Mouse (Mus musculus) forebrain, embryonic 16.5 days (tissue): ENCODE measurements around the gene Ano1. TPM values are rescaled to one million over a fixed set of nuclear protein-coding genes. Genes with fewer than 3 reads are reported as not detected.
A peak's percentile ranks its signal among the peaks of the same experiment; 100 is the strongest.

Experiments
- ATAC-seq: fragments of 200-750 bp; cut with Nextera tagmentation; 2 replicates; pipeline ENCODE4 v1.8.0; 2017; ENCODE audit warnings: mild to moderate bottlenecking, moderate library complexity
- H3K27ac ChIP-seq: fragments of 300-500 bp; sonication (generic); 2 replicates; pipeline ENCODE4 v1.5.1; 2014; ENCODE audit warnings: low read length, control low read depth
- H3K27me3 ChIP-seq: fragments of 300-500 bp; sonication (generic); replicated peaks from 2 replicates; pipeline ENCODE4 v1.6.1; 2014; ENCODE audit warnings: low read length; ENCODE audit not compliant: control insufficient read depth, insufficient read depth
- H3K36me3 ChIP-seq: fragments of 300-500 bp; sonication (generic); 2 replicates; pipeline ENCODE4 v1.6.1; 2014; ENCODE audit not compliant: control insufficient read depth, insufficient read depth
- H3K4me1 ChIP-seq: fragments of 300-500 bp; sonication (generic); replicated peaks from 2 replicates; pipeline ENCODE4 v1.6.1; 2014; ENCODE audit warnings: low read length; ENCODE audit not compliant: control insufficient read depth, insufficient read depth
- H3K4me2 ChIP-seq: fragments of 300-500 bp; sonication (generic); 2 replicates; pipeline ENCODE4 v1.6.1; 2014; ENCODE audit warnings: mild to moderate bottlenecking, low read length, control low read depth
- H3K4me3 ChIP-seq: fragments of 300-500 bp; sonication (generic); replicated peaks from 2 replicates; pipeline ENCODE4 v1.5.1; 2014; ENCODE audit warnings: mild to moderate bottlenecking, low read length, control low read depth
- H3K9ac ChIP-seq: fragments of 300-500 bp; sonication (generic); replicated peaks from 2 replicates; pipeline ENCODE4 v1.6.1; 2014; ENCODE audit warnings: low read depth, low read length, control low read depth
- H3K9me3 ChIP-seq: fragments of 300-500 bp; sonication (generic); 2 replicates; pipeline ENCODE4 v1.6.1; 2016; ENCODE audit warnings: low read length; ENCODE audit not compliant: control insufficient read depth
- WGBS: fragments of 180-500 bp; shearing (Covaris S2); extraction: QIAGEN DNeasy Blood & Tissue Kit; methylation state at CpG from one replicate; pipeline ENCODE4 v1.1.7; 2014; 5-methylcytosine and 5-hydroxymethylcytosine counted together
- polyA plus RNA-seq: library from polyadenylated mRNA; unstranded; fragments of >200 nt; fragmentation: Nextera tagmentation; extraction: Ambion mirVana; gene quantifications from 2 replicates; pipeline ENCODE4 v1.2.1, GENCODE M21; 2015

Gene Ano1
- polyA plus RNA-seq, 1 experiment from 2014 or later: 9.4 TPM

- Histone ChIP-seq H3K9me3 (no peaks in the 10 kb centered on the region), H3K4me3 (no peak overlapping the region), H3K36me3 (no peaks in the 10 kb centered on the region), H3K4me1 (no peaks in the 10 kb centered on the region; the same call in 1 of the 2 replicates), H3K4me2 (no peak overlapping the region), H3K9ac (no peak overlapping the region), H3K27me3 (no peaks in the 10 kb centered on the region), H3K27ac (no peak overlapping the region)
- 71% methylated on average over 6 of the region's 6 CpGs for WGBS
- ATAC-seq: no peak
Measured at GRCm38 (mm10) chr7:144615343-144615742, 136.4 kb downstream of the Ano1 start.

GRCm38 (mm10) chr7:144612829-144613228 lies 138.9 kb downstream of the Ano1 start:
- H3K27ac ChIP-seq: no peak overlapping the region
- no peak overlapping the region for H3K4me2 ChIP-seq
- no peaks in the 10 kb centered on the region for H3K9me3 ChIP-seq
- no peak overlapping the region for H3K4me3 ChIP-seq
- no peak overlapping the region for H3K9ac ChIP-seq
- H3K36me3 ChIP-seq: no peaks in the 10 kb centered on the region
- H3K4me1 ChIP-seq: no peaks in the 10 kb centered on the region; the same call in 1 of the 2 replicates
- 76% methylated on average over 4 of the region's 4 CpGs for WGBS
- ATAC-seq: no peak
- no peaks in the 10 kb centered on the region for H3K27me3 ChIP-seq

- no peaks in the 10 kb centered on the region for H3K36me3 ChIP-seq
- H3K27ac ChIP-seq: no peak overlapping the region
- WGBS: 80% methylated on average over 4 of the region's 4 CpGs
- no peaks in the 10 kb centered on the region; the same call in 1 of the 2 replicates for H3K4me1 ChIP-seq
- H3K9me3 ChIP-seq: no peaks in the 10 kb centered on the region
- ATAC-seq: no peak
- H3K4me3 ChIP-seq: no peak overlapping the region
- H3K27me3 ChIP-seq: no peaks in the 10 kb centered on the region
- no peak overlapping the region for H3K4me2 ChIP-seq
- H3K9ac ChIP-seq: no peak overlapping the region
Measured at GRCm38 (mm10) chr7:144612351-144612750, 139.4 kb downstream of the Ano1 start.

GRCm38 (mm10) chr7:144611595-144611994 lies 140.2 kb downstream of the Ano1 start:
- no peak for ATAC-seq
- H3K4me3 ChIP-seq: no peak overlapping the region
- WGBS: 95% methylated on average over 16 of the region's 16 CpGs
- no peaks in the 10 kb centered on the region for H3K9me3 ChIP-seq
- no peaks in the 10 kb centered on the region for H3K27me3 ChIP-seq
- no peak overlapping the region for H3K4me2 ChIP-seq
- H3K36me3 ChIP-seq: no peaks in the 10 kb centered on the region
- no peak overlapping the region for H3K9ac ChIP-seq
- no peaks in the 10 kb centered on the region; the same call in 1 of the 2 replicates for H3K4me1 ChIP-seq
- H3K27ac ChIP-seq: no peak overlapping the region

- WGBS: 79% methylated on average over 7 of the region's 7 CpGs
- no peak overlapping the region for H3K27ac ChIP-seq
- no peaks in the 10 kb centered on the region; the same call in 1 of the 2 replicates for H3K4me1 ChIP-seq
- no peak overlapping the region for H3K4me3 ChIP-seq
- H3K4me2 ChIP-seq: no peak overlapping the region
- H3K9ac ChIP-seq: no peak overlapping the region
- no peaks in the 10 kb centered on the region for H3K36me3 ChIP-seq
- no peaks in the 10 kb centered on the region for H3K9me3 ChIP-seq
- no peak for ATAC-seq
- no peaks in the 10 kb centered on the region for H3K27me3 ChIP-seq
Measured at GRCm38 (mm10) chr7:144609568-144609967, 142.2 kb downstream of the Ano1 start.

- no peaks in the 10 kb centered on the region for H3K27me3 ChIP-seq
- H3K27ac ChIP-seq: no peak overlapping the region
- no peak overlapping the region for H3K9ac ChIP-seq
- no peaks in the 10 kb centered on the region for H3K36me3 ChIP-seq
- no peaks in the 10 kb centered on the region for H3K9me3 ChIP-seq
- no peaks in the 10 kb centered on the region for H3K4me1 ChIP-seq
- no peak for ATAC-seq
- no peak overlapping the region for H3K4me2 ChIP-seq
- WGBS: 92% methylated on average over 15 of the region's 15 CpGs
- no peak overlapping the region for H3K4me3 ChIP-seq
Measured at GRCm38 (mm10) chr7:144607862-144608261, 143.9 kb downstream of the Ano1 start.

- Histone ChIP-seq H3K9ac (no peak overlapping the region), H3K27me3 (no peaks in the 10 kb centered on the region), H3K36me3 (no peaks in the 10 kb centered on the region), H3K4me1 (no peaks in the 10 kb centered on the region), H3K4me3 (no peak overlapping the region), H3K27ac (no peak overlapping the region), H3K9me3 (no peaks in the 10 kb centered on the region), H3K4me2 (no peak overlapping the region)
- 76% methylated on average over 4 of the region's 4 CpGs for WGBS
- no peak for ATAC-seq
Measured at GRCm38 (mm10) chr7:144604735-144605134, 147.0 kb downstream of the Ano1 start.

GRCm38 (mm10) chr7:144604291-144604690 lies 147.5 kb downstream of the Ano1 start:
- H3K4me1 ChIP-seq: no peaks in the 10 kb centered on the region
- H3K27me3 ChIP-seq: no peaks in the 10 kb centered on the region
- ATAC-seq: no peak
- no peak overlapping the region for H3K4me2 ChIP-seq
- no peak overlapping the region for H3K4me3 ChIP-seq
- no peak overlapping the region for H3K9ac ChIP-seq
- 98% methylated on average over 2 of the region's 2 CpGs for WGBS
- H3K9me3 ChIP-seq: no peaks in the 10 kb centered on the region
- no peaks in the 10 kb centered on the region for H3K36me3 ChIP-seq
- no peak overlapping the region for H3K27ac ChIP-seq

GRCm38 (mm10) chr7:144600333-144600900 lies 151.4 kb downstream of the Ano1 start:
- H3K9ac ChIP-seq: no peak overlapping the region

GRCm38 (mm10) chr7:144589508-144589907 lies 162.3 kb downstream of the Ano1 start:
- WGBS: 76% methylated on average over 3 of the region's 3 CpGs
- no peak for ATAC-seq
- no peak overlapping the region for H3K27ac ChIP-seq
- H3K4me3 ChIP-seq: no peak overlapping the region
- no peak overlapping the region for H3K4me2 ChIP-seq
- no peaks in the 10 kb centered on the region for H3K4me1 ChIP-seq
- H3K27me3 ChIP-seq: no peaks in the 10 kb centered on the region
- no peak overlapping the region for H3K9ac ChIP-seq
- no peaks in the 10 kb centered on the region for H3K9me3 ChIP-seq
- H3K36me3 ChIP-seq: no peaks in the 10 kb centered on the region

More at GRCm38 (mm10) chr7:144600333-144600900, 151.4 kb downstream of the Ano1 start:
- peak; percentile 31; the same call in 1 of the 2 replicates for ATAC-seq
- H3K27me3 ChIP-seq: no peaks in the 10 kb centered on the region
- no peaks in the 10 kb centered on the region for H3K4me1 ChIP-seq
- no peak overlapping the region for H3K4me2 ChIP-seq
- H3K4me3 ChIP-seq: no peak overlapping the region
- WGBS: 20% methylated on average over 6 of the region's 6 CpGs
- no peak overlapping the region for H3K27ac ChIP-seq
- no peaks in the 10 kb centered on the region for H3K9me3 ChIP-seq
- H3K36me3 ChIP-seq: no peaks in the 10 kb centered on the region
